In the genomic region with DNA sequence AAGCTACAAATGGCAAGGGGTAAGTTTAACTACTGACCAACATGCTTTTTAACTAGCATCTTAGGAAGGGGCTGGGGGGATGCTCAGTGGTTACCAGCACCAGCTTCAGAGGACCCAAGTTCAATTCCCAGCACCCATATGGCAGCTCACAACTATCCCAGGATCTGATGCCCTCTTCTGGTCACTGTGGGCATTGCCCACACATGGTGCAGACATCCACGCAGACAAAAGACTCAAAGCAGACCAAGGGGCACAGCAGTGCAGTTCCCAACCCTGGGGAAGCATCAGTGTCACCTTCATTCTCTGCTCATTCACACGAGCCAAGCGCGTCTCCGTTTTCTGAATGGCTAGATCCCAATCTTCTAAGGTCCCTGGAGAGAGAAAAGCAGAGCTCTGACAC, we compare ENCODE assay signal across 24 mouse cellular contexts. TPM values are rescaled to one million over a fixed set of nuclear protein-coding genes. Genes with fewer than 3 reads are reported as not detected.
DNase-seq lines count a peak whose midpoint lies in the region; ATAC-seq and TF ChIP-seq lines count a peak whose summit lies in the region.
"Had no signal": no experiment of that assay in that cellular context is flagged by ENCODE, and none has a peak within 500 bp of the region (broad histone marks: within the 10 kb centered on the region; RNA-seq: fewer than 3 reads in every experiment).

No protein-coding gene starts in this region.

- WGBS in liver, embryonic 14.5 days (ENCODE audit: insufficient replicate concordance) = 83% methylated on average over 5 of the region's 5 CpGs
- WGBS in liver, embryonic 11.5 days = 95% methylated on average over 5 of the region's 5 CpGs

- intact Hi-C loops in gastrocnemius, adult 2 months (cut with DNase I) = no loop called here

- H3K36me3 ChIP-seq in liver, embryonic 14.5 days (replicated peaks; ENCODE audit: control insufficient read depth, insufficient read depth, low read depth) = peaks cover 86% of the 10 kb centered on the region
- peaks cover 85% of the 10 kb centered on the region for H3K36me3 ChIP-seq in liver, embryonic 11.5 days (ENCODE audit: control insufficient read depth, insufficient read depth, low read length)
- peaks cover 100% of the 10 kb centered on the region for H3K36me3 ChIP-seq in E14TG2a.4 (ENCODE audit: insufficient read depth, low read length)

- H3K9ac ChIP-seq in liver, embryonic 14.5 days (replicated peaks) = no peak overlapping the region
- no peak overlapping the region for H3K9ac ChIP-seq in liver, embryonic 11.5 days (ENCODE audit: low read depth, low read length)
- H3K9ac ChIP-seq: forebrain, embryonic 13.5 days; hindbrain, embryonic 14.5 days; midbrain, embryonic 12.5 days had no signal

- no peak overlapping the region for H3K4me2 ChIP-seq in liver, embryonic 14.5 days (ENCODE audit: low read depth)
- no peak overlapping the region for H3K4me2 ChIP-seq in liver, embryonic 11.5 days
- H3K4me2 ChIP-seq: forebrain, embryonic 13.5 days; hindbrain, embryonic 14.5 days; midbrain, embryonic 12.5 days had no signal

- no peak for TF ChIP-seq EP300 in liver, embryonic 14.5 days (IDR thresholded peaks at IDR 0.05; ENCODE audit: low read depth)

- ATAC-seq in liver, embryonic 14.5 days (ENCODE audit: insufficient read depth) = no peak
- ATAC-seq in liver, embryonic 11.5 days (replicated peaks; ENCODE audit: low FRiP score) = no peak
- ATAC-seq: activated CD4-positive, CD25-positive, alpha-beta regulatory T cell, adult 4 months; forebrain, embryonic 13.5 days had no signal

- no peak overlapping the region for H3K27ac ChIP-seq in gastrocnemius, adult 2 months
- no peak overlapping the region for H3K27ac ChIP-seq in liver, embryonic 14.5 days
- H3K27ac ChIP-seq in liver, embryonic 11.5 days (ENCODE audit: low read depth, low read length) = no peak overlapping the region
- H3K27ac ChIP-seq: forebrain, embryonic 13.5 days; hindbrain, embryonic 14.5 days; midbrain, embryonic 12.5 days had no signal

- H3K27me3 ChIP-seq in liver, embryonic 14.5 days (ENCODE audit: control insufficient read depth, insufficient read depth, low read length) = no peaks in the 10 kb centered on the region
- no peaks in the 10 kb centered on the region for H3K27me3 ChIP-seq in liver, embryonic 11.5 days (replicated peaks; ENCODE audit: control insufficient read depth, insufficient read depth, low read length)
- no peaks in the 10 kb centered on the region for H3K27me3 ChIP-seq in E14TG2a.4 (ENCODE audit: insufficient read depth, low read length)
- H3K27me3 ChIP-seq: forebrain, embryonic 13.5 days; midbrain, embryonic 12.5 days had no signal

- H3K4me1 ChIP-seq in liver, embryonic 14.5 days (replicated peaks; ENCODE audit: control insufficient read depth in 2 of 2, insufficient read depth in 2 of 2, low read length in 1 of 2) = no peaks in the 10 kb centered on the region
- no peaks in the 10 kb centered on the region for H3K4me1 ChIP-seq in liver, embryonic 11.5 days (replicated peaks; ENCODE audit: control insufficient read depth, insufficient read depth, low read length)
- peaks cover 79% of the 10 kb centered on the region for H3K4me1 ChIP-seq in E14TG2a.4 (replicated peaks; ENCODE audit: low read depth, low read length)
- H3K4me1 ChIP-seq: forebrain, embryonic 13.5 days; midbrain, embryonic 12.5 days had no signal

- DNase-seq in gastrocnemius, adult 2 months = no peak
- no peak for DNase-seq in gastrocnemius, postnatal 4 days (ENCODE audit: low spot score in 2 of 2)
- no peak for DNase-seq in liver, embryonic 14.5 days (ENCODE audit: low read depth in 3 of 3, low spot score in 3 of 3)
- no peak for DNase-seq in liver, embryonic 11.5 days (ENCODE audit: low spot score)
- peak; percentile 62 for DNase-seq in ZHBTc4 (ENCODE audit: low read depth, low spot score)
- DNase-seq in adrenal gland, postnatal 36 days = no peak
- DNase-seq in right cerebral cortex, postnatal 36 days (ENCODE audit: low spot score in 2 of 2) = no peak
- DNase-seq: adrenal gland, postnatal 25 days; B cell, adult 2 months; heart, adult 11 months; kidney, adult 18-20 months; lung, postnatal 36 days had no signal

- H3K9me3 ChIP-seq in liver, embryonic 14.5 days (ENCODE audit: control insufficient read depth, low read length) = no peaks in the 10 kb centered on the region
- no peaks in the 10 kb centered on the region for H3K9me3 ChIP-seq in liver, embryonic 11.5 days (ENCODE audit: control insufficient read depth, low read length)
- H3K9me3 ChIP-seq in E14TG2a.4 (ENCODE audit: low read length) = no peaks in the 10 kb centered on the region
- H3K9me3 ChIP-seq: forebrain, embryonic 13.5 days; midbrain, embryonic 12.5 days had no signal

- H3K4me3 ChIP-seq in gastrocnemius, adult 2 months = no peak overlapping the region
- H3K4me3 ChIP-seq in liver, embryonic 14.5 days (ENCODE audit: insufficient read depth in 1 of 2, low read depth in 2 of 2, low read length in 2 of 2) = no peak overlapping the region
- no peak overlapping the region for H3K4me3 ChIP-seq in liver, embryonic 11.5 days (ENCODE audit: low read depth, low read length)
- no peak overlapping the region for H3K4me3 ChIP-seq in E14TG2a.4 (replicated peaks; ENCODE audit: low read length)
- H3K4me3 ChIP-seq: forebrain, embryonic 13.5 days; midbrain, embryonic 12.5 days had no signal

- peak; percentile 22; the same call in 1 of the 2 replicates for TF ChIP-seq CTCF in gastrocnemius, adult 2 months (IDR thresholded peaks at IDR 0.05)
- TF ChIP-seq CTCF in liver, embryonic 14.5 days (IDR thresholded peaks at IDR 0.05; ENCODE audit: low read depth) = peak; percentile 53
- TF ChIP-seq CTCF in E14TG2a.4 (conservative IDR thresholded peaks at IDR 0.05; ENCODE audit: low read length) = peak; percentile 64

RNA-seq across cellular contexts. Expression of gene Ficd, which starts 12.0 kb away (rescaled TPM):
- total RNA-seq in gastrocnemius, adult 2 months (2021) = 1 to 10 TPM; 7.1 to 7.8 TPM
- total RNA-seq in gastrocnemius, postnatal 4 days (2021) = 1 to 10 TPM; 5.5 to 5.7 TPM
- 1.2 and 1.3 TPM in 2 replicates for polyA plus RNA-seq in liver, embryonic 14.5 days (2012; rRNA removed)
- polyA plus RNA-seq in liver, embryonic 14.5 days (2014; fragmentation: Nextera tagmentation; extraction: Ambion mirVana) = 1.1 and 1.2 TPM in 2 replicates
- polyA plus RNA-seq in liver, embryonic 11.5 days (2014; fragmentation: Nextera tagmentation; extraction: Ambion mirVana) = 2.9 and 3.7 TPM in 2 replicates
- total RNA-seq in adrenal gland, postnatal 36 days (2021) = 10 to 100 TPM; 12.7 to 15.2 TPM

RNA-seq across cellular contexts. Expression of gene 1700069L16Rik, which starts 23.1 kb away (rescaled TPM):
- total RNA-seq in gastrocnemius, adult 2 months (2021) = not detected
- not detected for total RNA-seq in gastrocnemius, postnatal 4 days (2021)
- not detected in 2 replicates for polyA plus RNA-seq in liver, embryonic 14.5 days (2012; rRNA removed)
- polyA plus RNA-seq in liver, embryonic 14.5 days (2014; fragmentation: Nextera tagmentation; extraction: Ambion mirVana) = not detected in 2 replicates
- polyA plus RNA-seq in liver, embryonic 11.5 days (2014; fragmentation: Nextera tagmentation; extraction: Ambion mirVana) = not detected in 2 replicates
- total RNA-seq in adrenal gland, postnatal 36 days (2021) = not detected
- total RNA-seq: adrenal gland, postnatal 25 days; common myeloid progenitor, adult 5-6 weeks; left cerebral cortex, adult 8-10 months had no signal
- polyA plus RNA-seq: activated CD4-positive, CD25-positive, alpha-beta regulatory T cell, adult 4 months; embryonic facial prominence, embryonic 14.5 days; forebrain, embryonic 13.5 days; heart, embryonic 16.5 days; hindbrain, embryonic 14.5 days; large intestine, adult 2 months; limb, embryonic 14.5 days; midbrain, embryonic 12.5 days; thymus, postnatal 0 days had no signal

RNA-seq across cellular contexts. Expression of gene Sart3, which starts 24.7 kb away (rescaled TPM):
- total RNA-seq in gastrocnemius, adult 2 months (2021) = 1 to 10 TPM; 8.0 to 9.2 TPM
- total RNA-seq in gastrocnemius, postnatal 4 days (2021) = 10 to 100 TPM; 18.9 to 21.9 TPM
- polyA plus RNA-seq in liver, embryonic 14.5 days (2012; rRNA removed) = 11.6 and 15.0 TPM in 2 replicates
- polyA plus RNA-seq in liver, embryonic 14.5 days (2014; fragmentation: Nextera tagmentation; extraction: Ambion mirVana) = 12.7 and 15.9 TPM in 2 replicates
- 52.0 and 54.4 TPM in 2 replicates for polyA plus RNA-seq in liver, embryonic 11.5 days (2014; fragmentation: Nextera tagmentation; extraction: Ambion mirVana)
- total RNA-seq in adrenal gland, postnatal 36 days (2021) = 10 to 100 TPM; 30.0 to 33.3 TPM

RNA-seq across cellular contexts. Expression of gene Iscu, which starts 24.9 kb away (rescaled TPM):
- total RNA-seq in gastrocnemius, adult 2 months (2021) = 100 to 1,000 TPM; 142 to 160 TPM
- total RNA-seq in gastrocnemius, postnatal 4 days (2021) = 10 to 100 TPM; 69.5 to 70.2 TPM
- 46.2 and 64.9 TPM in 2 replicates for polyA plus RNA-seq in liver, embryonic 14.5 days (2012; rRNA removed)
- polyA plus RNA-seq in liver, embryonic 14.5 days (2014; fragmentation: Nextera tagmentation; extraction: Ambion mirVana) = 100 and 103 TPM in 2 replicates
- polyA plus RNA-seq in liver, embryonic 11.5 days (2014; fragmentation: Nextera tagmentation; extraction: Ambion mirVana) = 109 and 117 TPM in 2 replicates
- total RNA-seq in adrenal gland, postnatal 36 days (2021) = 100 to 1,000 TPM; 612 to 984 TPM

RNA-seq across cellular contexts. Expression of gene Tmem119, which starts 52.7 kb away (rescaled TPM):
- total RNA-seq in gastrocnemius, adult 2 months (2021) = 1 to 10 TPM in 1 of 2 experiments, under 1 TPM in 1; 0.46 to 2.4 TPM
- total RNA-seq in gastrocnemius, postnatal 4 days (2021) = 10 to 100 TPM; 30.8 to 34.9 TPM
- 0.94 and 1.1 TPM in 2 replicates for polyA plus RNA-seq in liver, embryonic 14.5 days (2012; rRNA removed)
- polyA plus RNA-seq in liver, embryonic 14.5 days (2014; fragmentation: Nextera tagmentation; extraction: Ambion mirVana) = 1.1 and 1.4 TPM in 2 replicates
- polyA plus RNA-seq in liver, embryonic 11.5 days (2014; fragmentation: Nextera tagmentation; extraction: Ambion mirVana) = 15.6 and 16.9 TPM in 2 replicates
- total RNA-seq in adrenal gland, postnatal 36 days (2021) = 10 to 100 TPM in 1 of 2 experiments, 1 to 10 TPM in 1; 9.3 to 14.1 TPM
- polyA plus RNA-seq: activated CD4-positive, CD25-positive, alpha-beta regulatory T cell, adult 4 months had no signal
